Mouse (Mus musculus): ENCODE data around the gene Shisa7. TPM values are rescaled to one million over a fixed set of nuclear protein-coding genes. Genes with fewer than 3 reads are reported as not detected.

Gene Shisa7
- total and polyA plus RNA-seq, 2 experiments: under 0.01 to 0.12 TPM

DNA sequence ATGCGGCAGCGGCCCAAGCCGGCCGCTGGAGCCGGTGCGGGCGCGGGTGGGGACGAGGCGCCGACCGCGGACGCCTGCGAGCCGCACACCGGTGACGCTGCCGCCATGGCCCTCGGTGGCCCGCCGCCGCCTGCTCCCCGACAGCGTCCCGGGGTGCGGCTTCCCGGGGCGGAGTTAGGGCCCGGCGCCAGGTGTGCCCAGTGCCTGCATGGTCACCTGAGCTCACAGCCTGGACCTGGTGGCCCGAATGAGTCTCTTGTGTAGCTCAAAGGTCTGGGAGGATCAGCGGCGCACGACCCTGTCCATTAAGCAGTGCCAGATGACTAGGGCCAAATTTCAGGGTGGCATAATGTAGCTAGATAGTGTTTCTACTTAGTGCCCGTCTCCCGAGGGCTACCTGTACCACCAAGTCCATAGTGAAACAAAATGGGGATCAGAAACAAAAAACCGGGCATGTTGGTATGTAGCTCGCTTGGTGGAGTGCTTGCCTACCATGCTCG is 55.0 kb downstream of the Shisa7 start, which contains the start of gene Tmem238:
Gene Tmem238, minus strand, starts transcription at position 221 of the 500 bp plus-strand sequence.
- Histone ChIP-seq H3K36me3 (ENCODE audit: control insufficient read depth, insufficient read depth, low read length) (peaks cover 1% of the 10 kb centered on the region; the same call in 1 of the 2 replicates), H3K4me1 (ENCODE audit: control insufficient read depth, insufficient read depth, low read length) (peaks cover 16% of the 10 kb centered on the region), H3K4me3 (ENCODE audit: insufficient read depth, low read depth, low read length) (peak within 1 kb of the TSS; percentile 93), H3K79me2 (ENCODE audit: control insufficient read depth, insufficient read depth, low read length) (peaks cover 11% of the 10 kb centered on the region; the same call in 1 of the 2 replicates), H3K27ac (replicated peaks; ENCODE audit: insufficient read depth, low read depth, low read length) (peak within 1 kb of the TSS; percentile 84), H3K27me3 (ENCODE audit: control insufficient read depth, insufficient read depth, low read length) (no peaks in the 10 kb centered on the region), H3K9ac (ENCODE audit: low read depth, low read length) (peak within 1 kb of the TSS; percentile 95)
- WGBS: 4% methylated on average over 40 of the region's 40 CpGs
- DNase-seq (ENCODE audit: extremely low read depth, low read depth, low spot score): peak; percentile 81
- TF ChIP-seq CTCF (IDR thresholded peaks at IDR 0.05; ENCODE audit: low read depth, low read length) (no peak), POLR2A (IDR thresholded peaks at IDR 0.05; ENCODE audit: extremely low read depth, insufficient read depth, low read length) (0 out of 2 replicates have a peak, but pooled peaks have one; percentile 19)

- H3K4me1 ChIP-seq (ENCODE audit: control insufficient read depth, insufficient read depth, low read length): peaks cover 13% of the 10 kb centered on the region
- peak; percentile 33 for DNase-seq (ENCODE audit: extremely low read depth, low read depth, low spot score)
- H3K9ac ChIP-seq (ENCODE audit: low read depth, low read length): peak overlapping the region; percentile 95
- H3K27me3 ChIP-seq (ENCODE audit: control insufficient read depth, insufficient read depth, low read length): no peaks in the 10 kb centered on the region
- WGBS: 1% methylated on average over 62 of the region's 64 CpGs
- H3K27ac ChIP-seq (replicated peaks; ENCODE audit: insufficient read depth, low read depth, low read length): peak overlapping the region; percentile 84
- H3K79me2 ChIP-seq (ENCODE audit: control insufficient read depth, insufficient read depth, low read length): peaks cover 11% of the 10 kb centered on the region; the same call in 1 of the 2 replicates
- H3K4me3 ChIP-seq (ENCODE audit: insufficient read depth, low read depth, low read length): peak overlapping the region; percentile 93
- H3K36me3 ChIP-seq (ENCODE audit: control insufficient read depth, insufficient read depth, low read length): no peaks in the 10 kb centered on the region; the same call in 1 of the 2 replicates
- TF ChIP-seq CTCF (IDR thresholded peaks at IDR 0.05; ENCODE audit: low read depth, low read length) (peak; percentile 46), POLR2A (IDR thresholded peaks at IDR 0.05; ENCODE audit: extremely low read depth, insufficient read depth, low read length) (no peak)
These were observed 55.7 kb downstream of the Shisa7 start for GRCm38 (mm10) chr7:4788499-4789435.

DNA sequence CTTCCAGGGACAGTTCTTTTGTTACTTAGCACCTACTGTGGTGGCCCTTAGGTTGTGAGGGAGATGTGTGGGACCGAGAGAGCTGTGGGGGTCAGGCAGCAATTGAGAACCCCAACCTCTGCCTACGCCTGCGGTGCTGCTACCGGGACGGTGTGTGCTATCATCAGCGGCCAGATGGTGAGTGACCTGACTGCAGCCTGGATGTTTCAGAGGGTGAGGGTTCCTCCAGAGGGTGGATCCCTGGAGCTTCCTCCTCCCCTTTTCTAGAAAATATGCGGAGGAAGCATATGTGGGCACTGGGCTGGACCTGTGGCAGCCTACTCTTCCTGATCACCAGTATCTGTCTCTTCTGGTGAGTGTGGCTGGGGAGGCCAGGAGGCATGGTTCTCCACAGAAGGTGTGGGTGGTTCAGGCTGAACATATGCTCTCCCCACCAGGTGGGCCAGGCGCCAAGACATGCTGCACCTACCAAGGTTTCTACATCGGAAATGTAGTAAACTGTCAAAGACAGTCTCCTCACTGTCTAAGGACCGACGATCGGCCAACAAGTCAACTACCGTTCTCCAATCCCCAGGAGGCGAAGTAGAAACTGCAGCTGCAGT is 60.7 kb downstream of the Shisa7 start:
- no peaks in the 10 kb centered on the region for H3K27me3 ChIP-seq (ENCODE audit: control insufficient read depth, insufficient read depth, low read length)
- 86% methylated on average over 14 of the region's 14 CpGs for WGBS
- H3K79me2 ChIP-seq (ENCODE audit: control insufficient read depth, insufficient read depth, low read length): peaks cover 5% of the 10 kb centered on the region; the same call in 1 of the 2 replicates
- DNase-seq (ENCODE audit: extremely low read depth, low read depth, low spot score): no peak
- no peak overlapping the region for H3K9ac ChIP-seq (ENCODE audit: low read depth, low read length)
- H3K36me3 ChIP-seq (ENCODE audit: control insufficient read depth, insufficient read depth, low read length): no peaks in the 10 kb centered on the region; the same call in 1 of the 2 replicates
- TF ChIP-seq POLR2A (IDR thresholded peaks at IDR 0.05; ENCODE audit: extremely low read depth, insufficient read depth, low read length) (no peak), CTCF (IDR thresholded peaks at IDR 0.05; ENCODE audit: low read depth, low read length) (no peak)
- H3K4me1 ChIP-seq (ENCODE audit: control insufficient read depth, insufficient read depth, low read length): peaks cover 6% of the 10 kb centered on the region; the same call in 1 of the 2 replicates
- H3K27ac ChIP-seq (replicated peaks; ENCODE audit: insufficient read depth, low read depth, low read length): no peak overlapping the region
- H3K4me3 ChIP-seq (ENCODE audit: insufficient read depth, low read depth, low read length): no peak overlapping the region

- no peaks in the 10 kb centered on the region; the same call in 1 of the 2 replicates for H3K36me3 ChIP-seq (ENCODE audit: control insufficient read depth, insufficient read depth, low read length)
- H3K9ac ChIP-seq (ENCODE audit: low read depth, low read length): no peak within 1 kb of the TSS
- peaks cover 4% of the 10 kb centered on the region; the same call in 1 of the 2 replicates for H3K79me2 ChIP-seq (ENCODE audit: control insufficient read depth, insufficient read depth, low read length)
- WGBS: 83% methylated on average over 2 of the region's 2 CpGs
- no peak within 1 kb of the TSS for H3K4me3 ChIP-seq (ENCODE audit: insufficient read depth, low read depth, low read length)
- no peak for DNase-seq (ENCODE audit: extremely low read depth, low read depth, low spot score)
- peaks cover 3% of the 10 kb centered on the region; the same call in 1 of the 2 replicates for H3K27me3 ChIP-seq (ENCODE audit: control insufficient read depth, insufficient read depth, low read length)
- H3K4me1 ChIP-seq (ENCODE audit: control insufficient read depth, insufficient read depth, low read length): no peaks in the 10 kb centered on the region
- no peak for TF ChIP-seq CTCF (IDR thresholded peaks at IDR 0.05; ENCODE audit: low read depth, low read length)
- no peak for TF ChIP-seq POLR2A (IDR thresholded peaks at IDR 0.05; ENCODE audit: extremely low read depth, insufficient read depth, low read length)
- no peak within 1 kb of the TSS for H3K27ac ChIP-seq (replicated peaks; ENCODE audit: insufficient read depth, low read depth, low read length)
These were observed 61.7 kb downstream of the Shisa7 start, which contains the start of the genes Il11 and Tmem190 for GRCm38 (mm10) chr7:4782759-4783158. TSS of gene Il11 (minus strand) at chr7:4782859. TSS of gene Tmem190 (plus strand) at chr7:4782937.

GRCm38 (mm10) chr7:4782130-4782529 is 62.4 kb downstream of the Shisa7 start:
- Histone ChIP-seq H3K27me3 (ENCODE audit: control insufficient read depth, insufficient read depth, low read length) (peaks cover 8% of the 10 kb centered on the region; the same call in 1 of the 2 replicates), H3K36me3 (ENCODE audit: control insufficient read depth, insufficient read depth, low read length) (no peaks in the 10 kb centered on the region; the same call in 1 of the 2 replicates), H3K9ac (ENCODE audit: low read depth, low read length) (no peak overlapping the region), H3K79me2 (ENCODE audit: control insufficient read depth, insufficient read depth, low read length) (no peaks in the 10 kb centered on the region), H3K27ac (replicated peaks; ENCODE audit: insufficient read depth, low read depth, low read length) (no peak overlapping the region), H3K4me3 (ENCODE audit: insufficient read depth, low read depth, low read length) (no peak overlapping the region), H3K4me1 (ENCODE audit: control insufficient read depth, insufficient read depth, low read length) (peaks cover 5% of the 10 kb centered on the region; the same call in 1 of the 2 replicates)
- WGBS: 36% methylated on average over 3 of the region's 3 CpGs
- TF ChIP-seq POLR2A (IDR thresholded peaks at IDR 0.05; ENCODE audit: extremely low read depth, insufficient read depth, low read length): no peak
- no peak for TF ChIP-seq CTCF (IDR thresholded peaks at IDR 0.05; ENCODE audit: low read depth, low read length)
- DNase-seq (ENCODE audit: extremely low read depth, low read depth, low spot score): no peak
